Mouse (Mus musculus) testis, postnatal 14 days (tissue): ENCODE results near the gene Smim5.

Source experiments
- DNase-seq: peaks from one replicate; pipeline ENCODE4 v3.0.0; 2021; ENCODE audit warnings: low spot score

Gene Smim5

GRCm38 (mm10) chr11:115921986-115922385, 22.2 kb downstream of the Smim5 start:
- DNase-seq, result no peak

DNA sequence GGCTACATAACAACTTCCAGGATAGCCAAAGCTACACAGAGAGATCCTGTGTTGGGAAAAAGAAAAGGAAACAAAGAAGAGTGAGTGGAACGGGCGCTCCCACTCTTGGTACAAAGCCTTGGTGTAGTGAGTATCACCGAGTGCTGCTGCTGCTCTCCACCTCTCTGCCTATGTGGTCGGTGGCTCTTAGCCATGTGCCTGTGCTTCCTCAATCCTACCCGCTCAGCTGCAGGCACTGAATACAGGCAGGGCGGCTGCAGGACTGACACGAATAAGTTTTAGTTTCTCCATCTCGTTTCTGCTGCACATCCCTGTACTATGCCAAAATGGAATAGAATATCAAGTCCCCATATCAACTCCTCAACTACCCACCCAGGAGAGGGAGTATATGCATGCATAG, 29.3 kb downstream of the Smim5 start:
- no peak for DNase-seq

DNA sequence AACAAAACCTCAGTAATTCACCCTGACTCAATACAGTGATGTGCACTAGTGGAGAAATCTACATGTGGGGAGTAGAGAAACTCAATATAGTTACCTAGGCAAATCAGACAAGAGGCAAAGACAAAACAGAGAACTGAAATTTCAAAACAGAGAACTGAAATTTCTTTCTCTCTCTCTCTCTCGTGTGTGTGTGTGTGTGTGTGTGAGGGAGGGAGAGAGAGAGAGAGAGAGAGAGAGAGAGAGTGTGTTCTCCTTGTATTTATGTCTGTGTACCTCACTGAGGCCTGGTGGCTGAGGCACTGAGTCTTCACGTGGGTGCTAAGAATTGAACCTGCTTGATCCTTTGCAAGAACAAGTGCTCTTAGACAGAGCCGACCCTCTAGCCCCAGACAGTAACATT, 30.1 kb downstream of the Smim5 start:
- no peak for DNase-seq

GRCm38 (mm10) chr11:115931235-115931634, 31.5 kb downstream of the Smim5 start:
- DNase-seq, result no peak

GRCm38 (mm10) chr11:115933108-115933746, 33.5 kb downstream of the Smim5 start, which contains the start of the genes Sap30bp and Recql5:
Gene Sap30bp, plus strand, starts transcription at chr11:115933282.
Gene Recql5, minus strand, starts transcription at chr11:115933477.
- DNase-seq, result peak; percentile 97

GRCm38 (mm10) chr11:115933747-115934110, 34.0 kb downstream of the Smim5 start:
- DNase-seq, result no peak

GRCm38 (mm10) chr11:115939690-115940329, 40.0 kb downstream of the Smim5 start:
- DNase-seq, result no peak

DNA sequence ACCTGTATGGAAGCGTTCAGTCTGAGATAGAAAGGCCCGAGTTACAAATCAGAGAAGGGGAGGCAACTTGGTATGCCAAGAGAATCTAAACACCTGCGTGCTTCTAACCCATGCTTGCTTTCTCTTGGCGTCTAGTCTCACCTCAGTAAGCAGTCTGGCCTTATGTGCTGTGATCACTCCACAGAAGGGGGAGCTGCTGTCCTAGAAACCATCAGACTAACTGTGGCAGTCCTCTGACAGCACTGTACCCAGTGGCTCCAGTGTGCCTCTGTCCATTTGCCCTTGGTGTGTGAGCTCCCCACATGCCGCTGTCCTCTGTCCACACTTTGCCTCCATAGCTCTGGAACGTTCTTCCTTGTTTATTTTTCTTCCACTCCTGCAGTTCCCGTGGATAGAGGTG, 42.2 kb downstream of the Smim5 start:
- no peak for DNase-seq

DNA sequence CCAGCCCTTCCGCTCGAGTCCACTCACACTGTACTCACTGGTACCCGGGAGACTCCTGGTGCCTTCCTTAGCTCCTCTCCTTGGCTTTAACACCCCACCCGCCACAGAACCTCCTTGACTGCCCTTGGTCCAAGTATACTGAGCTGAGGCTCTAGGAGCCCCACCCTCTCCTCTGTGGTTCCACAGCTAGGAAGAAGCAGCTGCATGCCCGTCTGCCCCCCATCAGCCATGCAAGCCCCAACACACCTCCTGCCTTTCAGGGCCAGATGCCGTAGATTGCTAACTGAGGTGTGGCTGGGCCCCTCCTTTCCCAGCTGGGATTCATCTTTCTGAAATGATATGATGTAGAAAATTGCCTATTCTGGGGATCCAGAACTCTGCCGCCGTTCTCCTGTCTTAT, 45.5 kb downstream of the Smim5 start:
- DNase-seq, result no peak

DNA sequence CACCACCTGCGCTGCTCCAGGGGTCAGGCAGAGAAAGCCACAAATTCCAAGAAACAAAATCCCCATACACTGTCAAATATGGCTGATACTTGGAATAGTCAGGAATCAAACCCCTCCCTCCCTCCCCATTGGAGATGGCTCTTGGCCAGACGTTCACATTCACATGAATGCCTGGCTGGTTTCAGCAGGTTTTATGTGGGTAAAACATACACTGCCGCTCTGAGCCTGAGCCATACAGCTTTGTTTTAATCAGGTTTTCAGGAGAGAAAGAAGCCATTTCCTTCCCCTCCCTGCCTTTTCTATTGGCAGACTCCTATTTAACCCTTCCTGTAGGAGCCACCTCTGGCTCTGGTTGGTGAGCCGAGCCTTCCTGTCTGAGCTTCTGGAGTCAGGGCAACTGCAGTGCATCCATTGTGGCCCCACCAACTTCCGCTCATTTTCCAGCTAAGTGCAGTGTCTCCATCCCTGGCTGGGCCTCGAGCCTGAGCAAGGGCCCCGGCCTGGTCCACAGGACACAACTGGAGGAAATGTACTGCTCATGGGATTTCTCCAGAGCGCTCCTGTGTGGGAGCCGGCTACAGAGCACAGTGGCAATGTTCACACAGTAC, 46.6 kb downstream of the Smim5 start:
- no peak for DNase-seq

DNA sequence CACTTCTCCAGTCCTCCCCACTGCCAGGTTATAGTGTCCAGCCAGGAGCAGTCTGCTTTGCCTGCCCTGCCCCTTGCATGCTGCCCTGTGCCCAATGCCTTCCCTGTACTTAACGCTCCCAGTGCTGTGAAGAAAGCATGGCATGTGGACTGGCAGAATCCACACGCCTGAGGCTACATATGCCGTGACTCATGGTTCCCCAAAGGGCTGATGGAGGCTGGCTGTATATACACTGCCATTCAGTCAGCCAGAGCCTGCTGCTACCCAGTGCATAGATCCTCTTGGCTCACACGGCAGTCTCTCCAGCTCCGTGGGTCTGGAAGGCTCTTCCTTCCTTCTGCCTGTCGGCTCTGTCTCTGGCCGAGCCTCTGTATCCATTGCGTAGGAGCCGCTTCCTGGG, 48.5 kb downstream of the Smim5 start:
- no peak for DNase-seq

DNA sequence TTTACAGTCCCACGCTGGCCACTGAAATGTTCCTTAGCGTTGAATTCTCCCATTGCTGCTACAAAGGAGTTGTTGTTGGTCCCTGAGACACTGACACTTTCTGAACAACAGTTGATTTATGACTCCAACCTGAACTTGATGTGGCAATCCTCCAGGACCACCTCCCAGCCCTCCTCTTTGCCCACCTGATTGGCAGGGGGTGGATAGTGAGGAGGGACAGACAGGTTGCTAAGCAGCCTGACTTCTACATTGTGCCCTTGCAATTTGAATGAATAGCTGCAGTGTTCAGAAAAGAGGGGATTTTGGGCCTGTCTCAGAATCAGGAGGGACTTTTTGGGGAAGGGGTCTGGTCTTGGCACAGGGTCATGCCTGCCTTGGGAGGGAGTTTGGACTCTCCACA, 51.0 kb downstream of the Smim5 start:
- no peak for DNase-seq

- DNase-seq, result no peak
Observed at GRCm38 (mm10) chr11:115954712-115955111, 54.9 kb downstream of the Smim5 start.

DNA sequence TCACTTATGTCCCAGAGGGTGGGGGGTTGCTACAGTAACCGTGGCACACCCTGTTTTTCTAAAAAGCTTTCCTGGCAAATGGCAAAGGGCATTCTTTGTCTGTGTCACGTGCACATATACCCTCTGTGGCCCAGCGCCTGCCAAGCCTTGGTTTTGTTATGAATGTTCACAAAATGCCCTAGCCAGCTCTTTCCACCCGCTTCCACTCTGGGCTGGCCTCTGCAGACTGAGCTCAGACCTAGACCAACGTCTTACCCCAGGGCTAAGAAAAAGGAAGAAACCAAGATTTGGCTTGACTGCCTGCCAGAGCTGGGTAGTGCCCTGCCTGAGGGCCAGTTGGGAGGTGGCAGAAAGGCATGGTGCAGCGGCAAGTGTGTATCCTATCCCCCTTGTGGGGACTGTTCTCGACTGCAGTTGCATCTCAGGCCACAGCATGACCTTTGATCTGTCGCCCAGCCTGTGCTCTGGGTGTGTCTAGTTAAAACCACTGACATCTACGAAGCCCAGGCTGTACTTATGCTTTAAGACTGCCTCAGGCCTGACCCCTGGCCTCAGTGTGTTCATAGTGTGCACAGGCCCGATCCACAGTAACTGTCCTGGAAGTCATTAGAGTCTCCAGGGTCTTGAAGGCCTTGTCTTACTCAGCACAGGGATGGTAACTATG, 55.6 kb downstream of the Smim5 start:
- no peak for DNase-seq
